Mouse (Mus musculus): Measurements from ENCODE around the gene Cadm1.

DNA sequence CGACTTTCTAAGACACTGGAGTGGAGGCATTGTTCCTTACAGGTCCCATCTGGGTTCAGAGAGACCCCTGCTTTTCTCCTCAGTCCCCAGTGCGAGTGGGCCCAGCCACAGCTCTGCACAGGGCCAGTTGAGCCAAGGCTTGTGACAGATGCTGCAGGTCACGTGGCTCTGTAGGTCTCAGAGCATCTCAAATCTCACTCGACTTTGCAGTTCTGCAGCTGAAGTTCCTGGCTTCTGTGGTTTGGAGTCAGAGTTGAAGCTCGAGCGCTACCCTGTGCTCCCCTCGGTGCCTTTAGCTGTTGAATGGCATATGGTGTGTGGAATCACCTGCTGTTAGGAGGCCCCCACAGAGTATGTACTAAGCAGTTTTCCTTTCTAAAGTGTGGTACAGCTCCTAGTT is 229.8 kb downstream of the Cadm1 start:
- no peak for TF ChIP-seq POLR2A (IDR thresholded peaks at IDR 0.05; ENCODE audit: borderline replicate concordance, extremely low read depth, insufficient read depth, insufficient read length, poor library complexity, severe bottlenecking)
- no peak for TF ChIP-seq CTCF (IDR thresholded peaks at IDR 0.05; ENCODE audit: borderline replicate concordance, extremely low read depth, insufficient read depth, insufficient read length)

Measured in brain, embryonic 14.5 days (tissue).